Mouse (Mus musculus) kidney, embryonic 14.5 days (tissue): ENCODE measurements at regions not wholly inside any gene's neighbourhood (a gene's known extent, or its start where the extent isn't known, plus 50 kb on each side); places are given as distances from the start of the nearest gene placed in this dataset.
A peak's percentile ranks its signal among the peaks of the same experiment; 100 is the strongest.

Source experiments
- ATAC-seq: fragments of 200-750 bp; cut with Nextera tagmentation; 2 replicates; pipeline ENCODE4 v1.8.0; 2017; ENCODE audit warnings: moderate number of reproducible peaks, mild to moderate bottlenecking, moderate TSS enrichment, moderate library complexity; ENCODE audit not compliant: low FRiP score, low TSS enrichment
- H3K27ac ChIP-seq: fragments of 300-500 bp; sonication (generic); 2 replicates; pipeline ENCODE4 v1.5.1; 2014; ENCODE audit warnings: low read depth, mild to moderate bottlenecking, low read length, moderate library complexity, mixed read lengths
- H3K27me3 ChIP-seq: fragments of 300-500 bp; sonication (generic); 2 replicates; pipeline ENCODE4 v1.6.1; 2014; ENCODE audit warnings: mild to moderate bottlenecking, low read length; ENCODE audit not compliant: control insufficient read depth, insufficient read depth
- H3K36me3 ChIP-seq: fragments of 300-500 bp; sonication (generic); 2 replicates; pipeline ENCODE4 v1.6.1; 2014; ENCODE audit warnings: low read length, mixed read lengths; ENCODE audit not compliant: control insufficient read depth, insufficient read depth
- H3K4me1 ChIP-seq: fragments of 300-500 bp; sonication (generic); 2 replicates; pipeline ENCODE4 v1.6.1; 2014; ENCODE audit warnings: low read length, mixed read lengths; ENCODE audit not compliant: control insufficient read depth, insufficient read depth
- H3K4me2 ChIP-seq: fragments of 300-500 bp; sonication (generic); replicated peaks from 2 replicates; pipeline ENCODE4 v1.6.1; 2014; ENCODE audit warnings: low read depth, mild to moderate bottlenecking, low read length
- H3K4me3 ChIP-seq: fragments of 300-500 bp; sonication (generic); 2 replicates; pipeline ENCODE4 v1.5.1; 2014; ENCODE audit warnings: mild to moderate bottlenecking, low read length
- H3K9ac ChIP-seq: fragments of 300-500 bp; sonication (generic); 2 replicates; pipeline ENCODE4 v1.6.1; 2014; ENCODE audit warnings: low read depth, mild to moderate bottlenecking, low read length, moderate library complexity
- H3K9me3 ChIP-seq: fragments of 300-500 bp; sonication (generic); 2 replicates; pipeline ENCODE4 v1.6.1; 2016; ENCODE audit warnings: low read length; ENCODE audit not compliant: control insufficient read depth
- WGBS: fragments of 180-500 bp; shearing (Covaris S2); extraction: QIAGEN DNeasy Blood & Tissue Kit; methylation state at CpG from one replicate; pipeline ENCODE4 v1.1.7; 2014; 5-methylcytosine and 5-hydroxymethylcytosine counted together

DNA sequence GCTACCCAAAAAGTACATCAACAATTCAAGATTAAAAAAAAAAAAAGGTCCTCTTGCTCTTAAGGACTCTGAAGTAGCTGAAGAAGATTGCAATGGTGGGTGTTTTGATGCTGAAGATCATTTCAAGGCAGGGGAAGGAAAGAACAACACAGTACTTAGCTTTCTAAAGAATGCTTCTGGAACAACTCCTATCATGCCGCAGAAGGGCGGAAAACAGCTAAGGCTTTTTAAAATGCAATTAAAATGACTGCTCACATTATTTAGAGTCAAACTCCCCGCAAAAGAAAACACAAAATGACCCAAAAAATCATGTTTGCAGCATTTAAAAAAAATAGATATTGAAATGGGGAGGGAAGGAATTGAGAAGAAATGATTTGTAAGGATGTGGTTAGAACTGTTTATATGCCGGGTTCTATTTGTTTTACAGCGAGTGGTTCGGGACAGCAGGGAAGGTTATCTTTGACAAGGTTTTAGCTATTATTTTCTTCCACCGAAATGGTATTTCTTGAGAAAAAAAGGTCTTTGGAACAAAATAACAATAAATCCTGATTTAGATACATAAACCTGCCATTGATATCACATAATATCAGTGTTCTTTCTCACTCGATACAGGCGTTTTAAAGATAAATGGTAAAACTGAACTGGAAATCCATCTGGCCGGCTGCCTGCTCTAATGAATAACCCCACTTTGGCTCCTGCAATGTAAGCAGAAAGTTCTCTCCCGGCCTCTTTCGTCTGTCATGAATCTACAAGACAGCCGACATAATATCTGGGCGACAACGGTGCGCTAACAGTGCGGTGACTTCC lies 127.6 kb downstream of the Gm10295 start:
- Histone ChIP-seq H3K4me1 (peaks cover 5% of the 10 kb centered on the region; the same call in 1 of the 2 replicates), H3K27me3 (no peaks in the 10 kb centered on the region), H3K9me3 (no peaks in the 10 kb centered on the region), H3K27ac (peak overlapping the region; percentile 79; the same call in 1 of the 2 replicates), H3K4me3 (no peak overlapping the region), H3K9ac (no peak overlapping the region), H3K4me2 (peak overlapping the region; percentile 22; the same call in 1 of the 2 replicates), H3K36me3 (no peaks in the 10 kb centered on the region)
- WGBS, result 33% methylated on average over 17 of the region's 17 CpGs
- peak; percentile 82 for ATAC-seq

DNA sequence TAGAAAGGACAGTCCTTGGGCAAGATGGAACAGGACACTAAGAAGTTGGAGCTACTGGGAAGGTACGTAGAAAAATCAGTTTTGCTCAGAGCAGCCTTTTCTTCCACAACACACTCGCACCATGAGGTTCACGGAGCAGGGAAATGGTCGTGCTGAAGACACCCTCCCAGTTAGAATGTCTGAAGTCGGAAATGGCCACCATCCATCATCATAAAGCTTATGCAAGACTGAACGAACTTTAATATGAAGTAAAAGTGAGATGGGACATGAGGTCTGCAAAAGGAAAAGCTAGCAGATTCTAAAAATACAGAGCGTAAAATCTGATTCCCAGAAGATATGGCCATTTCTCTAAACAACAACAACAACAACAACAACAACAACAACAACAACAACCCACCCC lies 133.9 kb downstream of the Gm10295 start:
- no peaks in the 10 kb centered on the region for H3K36me3 ChIP-seq
- ATAC-seq, result no peak
- H3K4me2 ChIP-seq, result no peak overlapping the region
- no peak overlapping the region for H3K9ac ChIP-seq
- 62% methylated on average over 7 of the region's 7 CpGs for WGBS
- no peak overlapping the region for H3K4me3 ChIP-seq
- peak overlapping the region; percentile 27 for H3K27ac ChIP-seq
- no peaks in the 10 kb centered on the region for H3K27me3 ChIP-seq
- H3K9me3 ChIP-seq, result no peaks in the 10 kb centered on the region
- no peaks in the 10 kb centered on the region for H3K4me1 ChIP-seq

DNA sequence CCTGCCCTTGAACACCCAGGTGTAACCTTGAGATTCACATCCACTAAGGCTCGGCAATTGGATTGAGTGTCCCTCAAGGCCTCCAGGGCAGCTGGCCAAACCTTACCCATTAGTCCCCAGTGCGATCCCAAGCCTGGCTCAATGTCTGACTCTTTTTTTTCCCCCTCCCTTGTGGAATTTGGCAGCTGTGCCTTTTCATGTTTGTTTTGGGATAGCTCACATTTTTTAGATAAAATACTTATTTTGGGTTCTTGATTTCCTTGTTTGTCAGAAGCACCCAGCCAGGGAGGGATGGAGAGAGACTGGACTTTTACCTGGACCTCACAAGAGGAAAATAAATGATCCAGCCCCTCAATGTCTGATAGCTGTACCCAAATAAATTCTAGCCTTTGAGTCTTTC lies 134.5 kb downstream of the Gm10295 start:
- H3K4me1 ChIP-seq, result no peaks in the 10 kb centered on the region
- H3K27me3 ChIP-seq, result no peaks in the 10 kb centered on the region
- ATAC-seq, result peak; percentile 62; the same call in 1 of the 2 replicates
- no peak overlapping the region for H3K4me2 ChIP-seq
- no peak overlapping the region for H3K9ac ChIP-seq
- H3K9me3 ChIP-seq, result no peaks in the 10 kb centered on the region
- H3K4me3 ChIP-seq, result no peak overlapping the region
- 49% methylated on average over 2 of the region's 2 CpGs for WGBS
- no peaks in the 10 kb centered on the region for H3K36me3 ChIP-seq
- peak overlapping the region; percentile 27; the same call in 1 of the 2 replicates for H3K27ac ChIP-seq

DNA sequence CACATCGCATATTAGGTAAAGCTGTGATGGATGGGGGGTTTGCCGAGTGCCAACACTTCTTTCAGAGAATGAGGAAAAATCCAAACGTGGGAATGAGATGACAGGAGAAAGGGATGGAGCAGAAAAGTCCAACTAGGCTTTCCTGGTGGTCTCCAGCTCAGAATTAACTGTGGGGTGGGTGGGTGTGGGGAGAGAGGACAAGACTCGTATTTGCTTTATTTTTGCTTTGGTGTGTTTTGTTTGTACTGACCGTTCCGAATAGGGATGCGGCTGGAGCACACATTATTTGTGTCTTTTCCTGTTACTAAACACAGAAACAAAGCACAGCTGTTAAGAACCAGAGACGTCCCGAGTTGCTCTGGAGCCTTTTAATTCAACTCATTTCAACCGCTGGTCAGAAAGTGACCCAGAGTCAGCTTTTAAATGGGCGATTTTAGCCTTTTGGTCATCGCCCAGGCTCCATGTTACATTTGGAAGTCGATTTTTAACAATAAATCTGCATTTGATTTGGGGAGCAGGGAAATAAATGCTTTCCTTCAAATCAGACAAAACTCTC lies 136.7 kb downstream of the Gm10295 start:
- Histone ChIP-seq H3K9me3 (no peaks in the 10 kb centered on the region), H3K27ac (peak overlapping the region; percentile 76), H3K27me3 (no peaks in the 10 kb centered on the region), H3K36me3 (no peaks in the 10 kb centered on the region), H3K4me2 (no peak overlapping the region), H3K4me1 (no peaks in the 10 kb centered on the region), H3K9ac (no peak overlapping the region), H3K4me3 (no peak overlapping the region)
- 46% methylated on average over 13 of the region's 13 CpGs for WGBS
- peak; percentile 64; the same call in 1 of the 2 replicates for ATAC-seq

DNA sequence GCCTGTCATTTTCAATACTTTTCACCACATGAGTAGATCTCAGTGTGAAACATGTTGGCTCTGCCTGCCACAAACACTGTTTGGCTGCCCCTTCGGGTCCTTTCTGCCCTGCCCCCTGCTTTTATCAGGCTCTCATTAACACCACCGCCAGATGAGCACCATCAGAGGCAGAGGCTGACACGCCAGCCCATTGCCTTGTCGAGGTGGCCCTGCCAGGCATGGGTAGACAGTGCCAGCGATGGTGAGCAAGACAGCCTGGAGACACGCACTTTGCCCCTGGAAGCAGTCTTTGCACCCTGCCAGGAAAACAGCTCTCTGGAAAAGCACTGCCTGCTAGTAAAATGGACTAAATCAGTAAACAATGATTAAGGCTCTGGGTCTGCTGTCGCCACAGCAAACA lies 158.2 kb downstream of the Gm10295 start:
- Histone ChIP-seq H3K9me3 (no peaks in the 10 kb centered on the region), H3K4me2 (no peak overlapping the region), H3K4me3 (no peak overlapping the region), H3K9ac (no peak overlapping the region), H3K27me3 (no peaks in the 10 kb centered on the region), H3K27ac (no peak overlapping the region), H3K4me1 (peaks cover 4% of the 10 kb centered on the region; the same call in 1 of the 2 replicates), H3K36me3 (no peaks in the 10 kb centered on the region)
- 29% methylated on average over 7 of the region's 7 CpGs for WGBS
- no peak for ATAC-seq

DNA sequence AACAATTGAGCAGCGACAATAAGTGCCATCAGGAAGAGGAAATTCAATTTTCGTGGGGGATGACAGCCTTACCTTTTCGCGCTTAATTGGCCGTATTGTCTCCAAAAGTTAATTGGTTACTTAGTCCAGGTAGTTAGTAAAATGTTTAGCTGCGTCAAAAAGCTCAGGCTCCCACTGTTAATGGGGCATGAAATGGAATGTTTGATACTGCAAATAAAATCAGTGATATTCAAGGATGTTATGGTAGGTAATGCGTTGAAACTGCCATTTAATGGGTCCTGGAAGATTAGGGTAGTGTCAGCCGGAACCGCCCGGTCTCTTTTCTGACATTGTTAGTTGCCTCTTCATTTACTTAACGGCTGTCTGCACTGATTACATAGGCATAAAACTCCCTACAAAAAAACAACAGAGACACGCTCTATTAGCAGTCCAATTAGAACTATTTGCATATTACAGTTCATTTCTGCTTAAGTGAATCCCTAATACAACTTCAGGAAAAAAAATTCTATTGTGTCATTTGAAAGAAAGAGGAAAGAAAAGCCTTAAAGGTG lies 161.0 kb downstream of the Gm10295 start:
- no peak overlapping the region for H3K4me3 ChIP-seq
- H3K9me3 ChIP-seq, result no peaks in the 10 kb centered on the region
- H3K27ac ChIP-seq, result no peak overlapping the region
- peaks cover 4% of the 10 kb centered on the region; the same call in 1 of the 2 replicates for H3K4me1 ChIP-seq
- no peaks in the 10 kb centered on the region for H3K27me3 ChIP-seq
- H3K4me2 ChIP-seq, result no peak overlapping the region
- 36% methylated on average over 12 of the region's 12 CpGs for WGBS
- H3K36me3 ChIP-seq, result no peaks in the 10 kb centered on the region
- H3K9ac ChIP-seq, result no peak overlapping the region
- ATAC-seq, result peak; percentile 48; the same call in 1 of the 2 replicates

DNA sequence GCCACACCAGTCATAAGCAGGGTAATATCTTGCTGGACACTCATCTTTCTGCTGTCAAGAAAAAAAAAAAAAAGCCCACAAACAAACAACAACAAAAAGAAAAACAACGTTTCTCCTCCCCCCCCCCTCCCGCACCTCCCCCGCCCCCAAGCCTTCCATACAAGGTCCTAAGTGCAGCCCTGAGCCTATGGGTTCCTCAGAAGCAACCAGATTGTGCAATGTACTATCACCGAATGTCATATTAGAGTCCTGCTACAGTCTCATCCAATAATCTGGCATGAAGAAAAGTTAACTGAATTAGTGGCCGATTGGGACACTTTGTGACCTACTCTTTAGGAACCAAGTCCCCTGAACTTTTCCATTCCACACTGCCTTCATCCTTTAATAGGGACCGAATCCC lies 161.5 kb downstream of the Gm10295 start:
- H3K4me1 ChIP-seq, result peaks cover 4% of the 10 kb centered on the region; the same call in 1 of the 2 replicates
- H3K9ac ChIP-seq, result no peak overlapping the region
- H3K27me3 ChIP-seq, result no peaks in the 10 kb centered on the region
- 54% methylated on average over 6 of the region's 6 CpGs for WGBS
- no peaks in the 10 kb centered on the region for H3K9me3 ChIP-seq
- H3K27ac ChIP-seq, result no peak overlapping the region
- no peak overlapping the region for H3K4me3 ChIP-seq
- no peaks in the 10 kb centered on the region for H3K36me3 ChIP-seq
- ATAC-seq, result no peak
- H3K4me2 ChIP-seq, result no peak overlapping the region

DNA sequence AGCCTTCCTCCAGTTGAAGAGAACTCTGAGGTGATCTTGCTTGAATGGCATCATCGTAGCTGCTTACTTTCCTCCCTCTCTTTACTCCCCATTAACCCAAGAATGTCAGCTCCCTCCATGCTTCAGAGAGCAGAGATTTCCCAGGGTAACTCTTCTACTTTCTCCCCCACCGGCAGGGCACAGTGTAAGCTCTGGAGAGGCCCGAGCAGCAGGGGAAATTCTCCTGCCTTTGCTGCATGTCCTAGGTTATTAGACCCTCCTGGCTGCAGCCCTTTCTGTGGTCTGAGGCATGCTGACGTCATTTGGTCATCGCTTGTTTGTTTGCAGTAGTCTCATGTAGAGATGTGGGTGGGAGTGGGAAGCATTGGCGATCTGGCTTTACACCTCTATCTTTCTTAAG lies 163.2 kb downstream of the Gm10295 start:
- no peaks in the 10 kb centered on the region for H3K9me3 ChIP-seq
- 0 out of 2 replicates have a peak overlapping the region, but pooled peaks have one; percentile 1 for H3K4me2 ChIP-seq
- no peak overlapping the region for H3K4me3 ChIP-seq
- no peaks in the 10 kb centered on the region for H3K27me3 ChIP-seq
- H3K36me3 ChIP-seq, result no peaks in the 10 kb centered on the region
- H3K27ac ChIP-seq, result peak overlapping the region; percentile 83
- H3K9ac ChIP-seq, result no peak overlapping the region; the same call in 1 of the 2 replicates
- peaks cover 4% of the 10 kb centered on the region; the same call in 1 of the 2 replicates for H3K4me1 ChIP-seq
- ATAC-seq, result peak; percentile 93
- 2% methylated on average over 6 of the region's 6 CpGs for WGBS

DNA sequence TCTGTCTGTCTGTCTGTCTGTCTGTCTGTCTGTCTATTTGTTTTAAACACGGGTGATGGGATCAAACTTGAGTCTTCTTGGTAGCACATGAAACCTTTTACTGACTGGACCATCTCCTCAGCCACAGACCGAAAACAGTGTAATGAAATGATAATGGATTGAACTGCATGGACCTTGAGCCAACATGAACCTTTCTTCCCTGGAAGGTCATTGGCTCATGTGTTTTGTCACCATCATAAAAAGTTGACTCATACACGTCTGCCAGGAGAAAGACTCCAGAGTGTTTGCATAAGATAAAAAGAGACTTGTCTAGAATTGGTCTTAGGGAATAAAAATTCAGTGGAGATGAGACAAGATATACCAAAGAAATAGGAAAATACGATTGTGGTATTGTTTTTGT lies 176.4 kb downstream of the Gm10295 start:
- H3K27ac ChIP-seq, result no peak overlapping the region
- no peaks in the 10 kb centered on the region for H3K27me3 ChIP-seq
- H3K4me3 ChIP-seq, result no peak overlapping the region
- WGBS, result 74% methylated on average over 4 of the region's 4 CpGs
- H3K4me2 ChIP-seq, result no peak overlapping the region
- no peaks in the 10 kb centered on the region for H3K36me3 ChIP-seq
- H3K9ac ChIP-seq, result no peak overlapping the region
- H3K4me1 ChIP-seq, result no peaks in the 10 kb centered on the region
- no peaks in the 10 kb centered on the region for H3K9me3 ChIP-seq
- no peak for ATAC-seq
